Mouse (Mus musculus) embryo, embryonic 10 days (tissue): ENCODE results near the gene Ext2.

Experiments
- DNase-seq: peaks from one replicate; pipeline ENCODE4 v3.0.0-alpha.2; 2015; ENCODE audit warnings: low spot score

The Ext2 gene

GRCm38 (mm10) chr2:93776267-93777055, 45.9 kb downstream of the Ext2 start:
- no peak for DNase-seq

DNA sequence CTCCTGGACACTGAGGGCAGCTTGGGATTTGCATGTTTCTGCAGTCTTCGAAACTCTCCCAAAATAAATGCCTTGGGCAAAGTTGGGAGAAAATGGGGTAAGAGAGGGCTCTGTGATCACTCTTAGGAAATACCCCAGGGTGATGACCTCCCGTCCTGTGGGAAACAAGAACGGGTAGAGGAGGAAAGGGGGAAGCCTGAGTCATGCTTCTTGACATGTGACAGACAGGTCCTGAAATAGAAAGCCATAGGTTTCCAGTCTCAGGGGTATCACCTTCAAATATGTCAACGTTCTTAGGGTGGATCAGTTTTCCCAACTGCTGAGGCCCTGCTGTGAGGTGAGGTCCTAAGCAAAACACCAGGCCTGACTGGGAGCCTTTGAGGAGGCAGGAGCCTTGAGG, 46.9 kb downstream of the Ext2 start:
- peak; percentile 63 for DNase-seq

DNA sequence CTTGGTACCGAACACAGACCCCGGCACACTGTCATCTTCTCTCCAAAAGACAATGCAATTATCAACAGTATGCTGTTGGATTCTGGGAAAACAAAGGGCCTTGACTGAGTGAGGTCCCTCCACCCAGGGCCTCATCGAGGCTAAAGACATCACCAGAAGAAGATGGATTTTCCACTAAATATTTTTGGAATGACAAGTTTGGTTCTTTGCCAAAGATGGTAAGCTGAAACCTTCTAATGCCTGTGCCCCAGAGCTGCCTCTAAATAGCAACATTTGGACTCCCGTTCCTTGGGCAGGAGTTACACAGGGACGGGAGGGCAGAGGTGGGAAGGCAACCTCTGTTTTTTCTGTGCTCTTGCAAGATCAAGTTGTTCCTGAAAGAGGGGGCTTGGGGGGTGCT, 47.4 kb downstream of the Ext2 start:
- no peak for DNase-seq

DNA sequence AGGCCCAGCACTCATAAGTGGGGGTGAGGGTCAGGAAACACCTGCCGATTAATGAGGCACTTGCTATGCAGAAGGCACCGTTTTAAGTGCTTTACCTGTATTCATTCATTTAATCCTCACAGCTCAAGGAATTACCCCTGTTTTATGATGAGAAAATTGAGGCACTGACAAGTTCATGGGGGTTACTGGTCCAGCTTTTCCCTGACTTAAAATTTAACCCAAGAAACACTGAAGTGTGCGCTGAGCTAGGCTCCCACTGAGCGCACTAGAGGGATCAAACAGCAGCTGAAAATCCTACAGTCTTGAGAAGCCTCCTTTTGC, 49.6 kb downstream of the Ext2 start:
- no peak for DNase-seq

- peak; percentile 61 for DNase-seq
Observed at GRCm38 (mm10) chr2:93772054-93772764, 50.2 kb downstream of the Ext2 start.

DNA sequence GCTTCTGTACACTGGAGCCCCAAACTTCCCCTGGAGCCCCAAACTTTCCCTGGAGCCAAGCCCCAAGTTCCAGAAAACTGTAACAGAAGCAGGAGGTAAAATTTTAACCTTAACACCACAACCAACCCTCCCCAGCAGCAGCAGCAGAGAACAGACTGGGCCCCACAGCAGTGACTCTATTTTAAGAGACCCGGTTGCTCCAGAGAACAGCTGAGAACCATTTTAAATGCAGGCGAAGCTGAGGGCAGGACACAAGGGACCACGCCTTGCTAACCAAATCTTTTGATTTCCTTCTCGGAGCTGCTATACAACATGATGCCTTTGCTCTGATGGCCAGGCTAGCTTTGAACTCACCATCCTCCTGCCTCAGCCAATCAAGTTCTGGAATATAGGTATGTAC, 51.5 kb downstream of the Ext2 start:
- no peak for DNase-seq

DNA sequence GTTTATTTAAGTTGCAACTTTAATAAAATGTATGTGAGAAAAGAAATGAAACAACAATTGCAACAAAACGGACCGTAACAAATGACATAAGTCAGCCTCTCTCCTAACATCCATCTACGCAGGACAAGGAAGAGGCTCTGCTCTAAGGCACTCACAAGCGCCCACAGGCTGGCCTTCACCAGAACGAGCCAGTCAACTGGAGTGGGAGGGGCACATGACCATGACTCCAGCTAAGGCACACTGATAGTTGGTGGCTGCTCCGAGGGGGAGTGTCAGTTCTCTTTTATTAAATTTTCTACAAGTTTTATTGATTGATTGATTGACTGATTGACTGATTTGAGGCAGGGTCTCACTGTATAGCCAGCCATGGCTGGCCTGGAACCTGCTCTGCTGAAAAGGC, 52.5 kb downstream of the Ext2 start:
- no peak for DNase-seq

- no peak for DNase-seq
Observed at GRCm38 (mm10) chr2:93765721-93766120, 56.6 kb downstream of the Ext2 start.

- DNase-seq, result no peak
Observed at GRCm38 (mm10) chr2:93764211-93764610, 58.2 kb downstream of the Ext2 start.

DNA sequence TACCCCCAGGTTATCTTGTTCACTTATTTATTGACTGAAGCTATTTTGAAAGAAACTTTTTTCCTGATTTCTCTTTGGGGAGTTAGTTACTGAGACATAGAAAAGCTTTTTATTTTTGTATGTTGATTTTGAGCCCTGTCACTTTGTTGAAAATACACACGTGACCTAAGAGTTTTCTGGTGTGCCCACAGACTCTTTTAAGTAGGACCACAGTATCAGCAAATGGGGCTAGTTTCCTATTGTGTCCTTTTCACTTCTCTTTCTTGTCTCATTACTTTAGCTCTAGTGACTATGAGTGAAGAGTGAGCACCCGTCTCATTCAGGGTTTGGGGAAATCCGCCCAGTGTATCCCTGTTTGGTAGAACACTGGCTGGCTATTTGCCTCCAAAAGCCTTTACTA, 62.0 kb downstream of the Ext2 start:
- no peak for DNase-seq

DNA sequence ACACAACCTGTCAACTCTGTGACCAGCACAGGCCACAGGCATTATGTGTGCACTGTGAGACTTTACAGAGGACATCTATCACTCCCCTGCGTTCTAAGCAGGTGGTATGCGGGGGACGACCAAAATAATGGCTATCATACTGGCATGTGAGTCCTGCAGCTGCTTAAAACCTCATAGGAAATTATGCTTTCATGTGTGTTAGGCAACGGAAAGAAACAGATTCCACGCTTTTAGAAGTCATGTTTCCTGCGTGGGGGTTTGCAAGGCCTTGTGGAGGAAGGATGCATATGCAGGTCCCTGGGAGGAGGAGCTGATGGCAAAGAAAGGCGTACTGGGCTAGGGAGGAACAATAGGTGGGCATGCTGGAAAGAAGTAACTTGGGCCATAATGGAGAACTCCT, 63.2 kb downstream of the Ext2 start:
- DNase-seq, result no peak

GRCm38 (mm10) chr2:93758298-93758697, 64.1 kb downstream of the Ext2 start:
- DNase-seq, result no peak

- no peak for DNase-seq
Observed at GRCm38 (mm10) chr2:93754366-93754765, 68.0 kb downstream of the Ext2 start.

GRCm38 (mm10) chr2:93753147-93753758, 69.1 kb downstream of the Ext2 start:
- DNase-seq, result no peak

DNA sequence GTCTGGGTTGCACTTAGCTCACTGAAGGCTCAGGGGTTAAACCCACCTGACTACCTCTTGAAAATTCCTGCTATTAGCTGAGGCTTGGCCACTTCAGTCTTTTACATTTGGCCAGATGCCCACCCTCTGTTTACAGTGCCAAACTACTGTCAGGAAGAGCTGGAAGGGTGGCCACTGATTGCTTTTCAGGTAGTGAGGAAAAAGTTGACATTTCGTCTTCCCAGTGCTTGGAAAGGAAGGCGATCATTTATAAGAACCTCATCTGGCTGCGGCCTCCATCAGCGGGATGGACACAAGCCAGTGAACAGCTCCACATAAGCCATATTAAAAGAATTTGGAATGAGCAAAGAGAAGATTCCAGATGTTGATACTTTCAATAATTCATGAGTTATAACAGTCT, 72.7 kb downstream of the Ext2 start:
- no peak for DNase-seq

- no peak for DNase-seq
Observed at GRCm38 (mm10) chr2:93747538-93748126, 74.7 kb downstream of the Ext2 start.

GRCm38 (mm10) chr2:93746620-93747019, 75.7 kb downstream of the Ext2 start:
- DNase-seq, result no peak

DNA sequence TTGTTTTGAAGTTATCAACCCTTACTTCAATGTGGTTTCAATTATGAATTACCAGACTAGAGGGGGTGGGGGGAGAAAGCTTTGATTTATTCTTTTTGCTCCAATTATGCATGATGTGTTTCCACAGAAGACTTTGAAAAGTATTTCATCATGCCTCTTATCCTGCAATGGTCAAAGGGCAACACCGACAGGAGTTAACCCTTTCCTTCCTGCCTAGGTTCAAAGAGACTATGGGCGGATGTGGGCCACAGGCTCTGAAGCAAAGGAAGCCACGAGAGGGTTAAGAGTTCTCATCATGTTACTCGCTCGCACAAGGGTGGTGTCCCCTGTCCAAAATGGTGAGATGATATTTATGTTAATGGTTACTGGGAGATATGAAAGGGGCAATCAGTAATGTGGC, 76.2 kb downstream of the Ext2 start:
- DNase-seq, result peak; percentile 66

GRCm38 (mm10) chr2:93745741-93746140, 76.6 kb downstream of the Ext2 start:
- no peak for DNase-seq

GRCm38 (mm10) chr2:93744346-93745229, 77.8 kb downstream of the Ext2 start:
- peak; percentile 58 for DNase-seq

GRCm38 (mm10) chr2:93741700-93742099, 80.7 kb downstream of the Ext2 start:
- no peak for DNase-seq

- no peak for DNase-seq
Observed at GRCm38 (mm10) chr2:93739044-93739569, 83.3 kb downstream of the Ext2 start.
